Mouse (Mus musculus): ENCODE measurements around the gene Rab5a.

The Rab5a gene

GRCm38 (mm10) chr17:53542536-53542935 lies 63.5 kb downstream of the Rab5a start:
- no peak for DNase-seq (ENCODE audit: extremely low read depth, low read depth, low spot score)

GRCm38 (mm10) chr17:53543591-53544324 lies 64.7 kb downstream of the Rab5a start:
- peak; percentile 18 for DNase-seq (ENCODE audit: extremely low read depth, low read depth, low spot score)

- DNase-seq (ENCODE audit: extremely low read depth, low read depth, low spot score), result no peak
Observed at GRCm38 (mm10) chr17:53551306-53552299, 72.6 kb downstream of the Rab5a start.

GRCm38 (mm10) chr17:53554088-53554487 lies 75.1 kb downstream of the Rab5a start:
- no peak for DNase-seq (ENCODE audit: extremely low read depth, low read depth, low spot score)

- no peak for DNase-seq (ENCODE audit: extremely low read depth, low read depth, low spot score)
Observed at GRCm38 (mm10) chr17:53554813-53555212, 75.8 kb downstream of the Rab5a start.

All from fat pad, adult 2 months (tissue).